26 mouse cellular contexts compared by ENCODE assay signal in genomic region chr11:107331425-107331824, GRCm38 (mm10).
A peak's percentile ranks its signal among the peaks of the same experiment; 100 is the strongest.
DNase-seq lines count a peak whose midpoint lies in the region; ATAC-seq and TF ChIP-seq lines count a peak whose summit lies in the region.
"Had no signal": no experiment of that assay in that cellular context is flagged by ENCODE, and none has a peak within 500 bp of the region (broad histone marks: within the 10 kb centered on the region; RNA-seq: fewer than 3 reads in every experiment).

No protein-coding gene starts in this region.

- no peaks in the 10 kb centered on the region for H3K36me3 ChIP-seq in forebrain, postnatal 0 days (ENCODE audit: insufficient read depth)
- peaks cover 37% of the 10 kb centered on the region for H3K36me3 ChIP-seq in forebrain, embryonic 10.5 days (replicated peaks)
- peaks cover 54% of the 10 kb centered on the region for H3K36me3 ChIP-seq in limb, embryonic 10.5 days
- H3K36me3 ChIP-seq: heart, embryonic 12.5 days; midbrain, embryonic 15.5 days; neural tube, embryonic 13.5 days had no signal

- WGBS in forebrain, postnatal 0 days: 65% methylated on average over 2 of the region's 2 CpGs
- WGBS in forebrain, embryonic 10.5 days: 93% methylated on average over 2 of the region's 2 CpGs
- 96% methylated on average over 2 of the region's 2 CpGs for WGBS in limb, embryonic 10.5 days

- no peaks in the 10 kb centered on the region for H3K4me1 ChIP-seq in forebrain, postnatal 0 days (ENCODE audit: insufficient read depth)
- H3K4me1 ChIP-seq in forebrain, embryonic 10.5 days: peaks cover 1% of the 10 kb centered on the region; the same call in 1 of the 2 replicates
- H3K4me1 ChIP-seq in limb, embryonic 10.5 days: no peaks in the 10 kb centered on the region
- H3K4me1 ChIP-seq: embryonic facial prominence, embryonic 13.5 days had no signal

- no peak overlapping the region for H3K9ac ChIP-seq in forebrain, postnatal 0 days
- H3K9ac ChIP-seq: embryonic facial prominence, embryonic 13.5 days; heart, embryonic 12.5 days; hindbrain, embryonic 12.5 days; liver, postnatal 0 days; midbrain, embryonic 15.5 days; neural tube, embryonic 13.5 days had no signal

- no peak for TF ChIP-seq CTCF in forebrain, postnatal 0 days (IDR thresholded peaks at IDR 0.05; ENCODE audit: low read depth)
- no peak for TF ChIP-seq CTCF in layer of hippocampus, adult 2 months (conservative IDR thresholded peaks at IDR 0.05)

- ATAC-seq in cerebellum, adult (ENCODE audit: insufficient number of reproducible peaks, low FRiP score, low TSS enrichment): no peak
- ATAC-seq in forebrain, postnatal 0 days: no peak
- ATAC-seq: liver, postnatal 0 days; lung, postnatal 0 days; midbrain, embryonic 15.5 days had no signal

- no peaks in the 10 kb centered on the region for H3K27me3 ChIP-seq in forebrain, postnatal 0 days (ENCODE audit: insufficient read depth, low read length)
- no peaks in the 10 kb centered on the region for H3K27me3 ChIP-seq in forebrain, embryonic 10.5 days (ENCODE audit: poor library complexity, severe bottlenecking)
- H3K27me3 ChIP-seq in limb, embryonic 10.5 days (ENCODE audit: low read depth, poor library complexity, severe bottlenecking): no peaks in the 10 kb centered on the region
- H3K27me3 ChIP-seq: embryonic facial prominence, embryonic 13.5 days; heart, embryonic 12.5 days; hindbrain, embryonic 12.5 days; midbrain, embryonic 15.5 days; neural tube, embryonic 13.5 days had no signal

- DNase-seq in cerebellum, adult 11-12 months: peak; percentile 36
- peak; percentile 43 for DNase-seq in forebrain, postnatal 0 days
- no peak for DNase-seq in forebrain, embryonic 10.5 days (ENCODE audit: extremely low spot score, low spot score)
- peak; percentile 58 to 63 for DNase-seq in layer of hippocampus, adult 2 months (ENCODE audit: low spot score in 2 of 2)
- no peak for DNase-seq in heart, postnatal 36 days
- DNase-seq in limb, embryonic 10.5 days (ENCODE audit: low spot score): no peak
- DNase-seq: adrenal gland, postnatal 10 days; embryo, embryonic 11 days; gastrocnemius, postnatal 25 days; heart, adult 18-20 months; heart, postnatal 14 days; kidney, adult 11 months; kidney, postnatal 4 days; left cerebral cortex, postnatal 4 days; liver, postnatal 0 days; thymus, postnatal 36 days had no signal

- H3K9me3 ChIP-seq in forebrain, postnatal 0 days (ENCODE audit: low read length): no peaks in the 10 kb centered on the region
- H3K9me3 ChIP-seq in forebrain, embryonic 10.5 days: peaks cover 3% of the 10 kb centered on the region
- H3K9me3 ChIP-seq in limb, embryonic 10.5 days (replicated peaks): no peaks in the 10 kb centered on the region
- H3K9me3 ChIP-seq: embryonic facial prominence, embryonic 13.5 days; hindbrain, embryonic 12.5 days; midbrain, embryonic 15.5 days; neural tube, embryonic 13.5 days had no signal

- no peak overlapping the region for H3K4me3 ChIP-seq in forebrain, postnatal 0 days (ENCODE audit: low read depth, low read length)
- H3K4me3 ChIP-seq in forebrain, embryonic 10.5 days: no peak overlapping the region
- no peak overlapping the region for H3K4me3 ChIP-seq in layer of hippocampus, adult 2 months
- H3K4me3 ChIP-seq in limb, embryonic 10.5 days: no peak overlapping the region
- H3K4me3 ChIP-seq: embryonic facial prominence, embryonic 13.5 days; erythroblast, embryonic 14.5 days; heart, embryonic 12.5 days; hindbrain, embryonic 12.5 days; midbrain, embryonic 15.5 days; myocyte; neural tube, embryonic 13.5 days had no signal

- H3K27ac ChIP-seq in forebrain, postnatal 0 days (ENCODE audit: low read depth, low read length): no peak overlapping the region
- no peak overlapping the region for H3K27ac ChIP-seq in forebrain, embryonic 10.5 days
- peak overlapping the region; percentile 74 for H3K27ac ChIP-seq in layer of hippocampus, adult 2 months
- no peak overlapping the region for H3K27ac ChIP-seq in limb, embryonic 10.5 days
- H3K27ac ChIP-seq: embryonic facial prominence, embryonic 13.5 days; hindbrain, embryonic 12.5 days; macrophage; midbrain, embryonic 15.5 days; neural tube, embryonic 13.5 days had no signal

- intact Hi-C loops in heart, postnatal 36 days (cut with DNase I): no loop called here

- no peak overlapping the region for H3K4me2 ChIP-seq in forebrain, postnatal 0 days (ENCODE audit: low read depth)
- H3K4me2 ChIP-seq: embryonic facial prominence, embryonic 13.5 days; heart, embryonic 12.5 days; hindbrain, embryonic 12.5 days; midbrain, embryonic 15.5 days; neural tube, embryonic 13.5 days had no signal

Comparison
In these comparisons a context has a peak if more than half of its experiments do, and no peak if none do; other contexts are left out.
1. DNase-seq: peak in cerebellum, adult 11-12 months (single experiment), forebrain, postnatal 0 days (single experiment) and layer of hippocampus, adult 2 months (2 of 2); none in forebrain, embryonic 10.5 days (single experiment), heart, postnatal 36 days (0 of 2) and limb, embryonic 10.5 days (single experiment).